11 mouse cellular contexts compared by ENCODE assay signal in genomic region chr4:129241898-129242297, GRCm38 (mm10). TPM values are rescaled to one million over a fixed set of nuclear protein-coding genes. Genes with fewer than 3 reads are reported as not detected.
DNase-seq lines count a peak whose midpoint lies in the region; ATAC-seq lines count a peak whose summit lies in the region.
"Had no signal": no experiment of that assay in that cellular context is flagged by ENCODE, and none has a peak within 500 bp of the region (broad histone marks: within the 10 kb centered on the region; RNA-seq: fewer than 3 reads in every experiment).

No protein-coding gene starts in this region.

- ATAC-seq in midbrain, embryonic 12.5 days (ENCODE audit: low FRiP score, low read depth), result no peak
- no peak for ATAC-seq in midbrain, embryonic 15.5 days (replicated peaks)
- ATAC-seq in embryonic facial prominence, embryonic 15.5 days (ENCODE audit: insufficient number of reproducible peaks, low FRiP score, low TSS enrichment, low read depth), result 0 out of 2 replicates have a peak, but pooled peaks have one; percentile 8
- no peak for ATAC-seq in limb, embryonic 12.5 days (ENCODE audit: insufficient number of reproducible peaks, insufficient read depth, low FRiP score, low TSS enrichment, low read depth)
- ATAC-seq in erythroblast, adult 5-6 weeks (replicated peaks; ENCODE audit: low FRiP score, poor library complexity, severe bottlenecking), result no peak
- ATAC-seq: inflammation-experienced regulatory T-cells, adult 6 months had no signal

- H3K4me2 ChIP-seq in midbrain, embryonic 12.5 days (replicated peaks), result no peak overlapping the region
- H3K4me2 ChIP-seq in midbrain, embryonic 15.5 days, result no peak overlapping the region
- no peak overlapping the region for H3K4me2 ChIP-seq in embryonic facial prominence, embryonic 15.5 days (replicated peaks)
- H3K4me2 ChIP-seq in limb, embryonic 12.5 days, result peak overlapping the region; percentile 15; the same call in 1 of the 2 replicates
- H3K4me2 ChIP-seq: liver, embryonic 11.5 days; neural tube, embryonic 12.5 days had no signal

- no peaks in the 10 kb centered on the region for H3K9me3 ChIP-seq in midbrain, embryonic 12.5 days
- H3K9me3 ChIP-seq in midbrain, embryonic 15.5 days, result no peaks in the 10 kb centered on the region
- no peaks in the 10 kb centered on the region for H3K9me3 ChIP-seq in embryonic facial prominence, embryonic 15.5 days (replicated peaks)
- no peaks in the 10 kb centered on the region for H3K9me3 ChIP-seq in limb, embryonic 12.5 days
- H3K9me3 ChIP-seq: neural tube, embryonic 12.5 days had no signal

- 0 out of 2 replicates have a peak overlapping the region, but pooled peaks have one; percentile 34 for H3K9ac ChIP-seq in midbrain, embryonic 12.5 days (replicated peaks)
- H3K9ac ChIP-seq in midbrain, embryonic 15.5 days, result no peak overlapping the region
- H3K9ac ChIP-seq in embryonic facial prominence, embryonic 15.5 days, result no peak overlapping the region
- no peak overlapping the region; the same call in 1 of the 2 replicates for H3K9ac ChIP-seq in limb, embryonic 12.5 days (replicated peaks)

- no peak overlapping the region for H3K4me3 ChIP-seq in midbrain, embryonic 12.5 days
- H3K4me3 ChIP-seq in midbrain, embryonic 15.5 days, result no peak overlapping the region
- H3K4me3 ChIP-seq in embryonic facial prominence, embryonic 15.5 days (replicated peaks), result no peak overlapping the region
- H3K4me3 ChIP-seq in limb, embryonic 12.5 days (replicated peaks), result no peak overlapping the region
- H3K4me3 ChIP-seq: neural tube, embryonic 12.5 days had no signal

- no peak for DNase-seq in urinary bladder, postnatal 4 days (ENCODE audit: low spot score in 2 of 2)
- DNase-seq in liver, result no peak
- DNase-seq: lung, postnatal 4 days had no signal

- peaks cover 48% of the 10 kb centered on the region for H3K4me1 ChIP-seq in midbrain, embryonic 12.5 days
- peaks cover 32% of the 10 kb centered on the region for H3K4me1 ChIP-seq in midbrain, embryonic 15.5 days
- peaks cover 63% of the 10 kb centered on the region for H3K4me1 ChIP-seq in embryonic facial prominence, embryonic 15.5 days
- peaks cover 43% of the 10 kb centered on the region for H3K4me1 ChIP-seq in limb, embryonic 12.5 days (replicated peaks)

- no peaks in the 10 kb centered on the region for H3K36me3 ChIP-seq in midbrain, embryonic 12.5 days
- no peaks in the 10 kb centered on the region for H3K36me3 ChIP-seq in midbrain, embryonic 15.5 days (replicated peaks)
- no peaks in the 10 kb centered on the region for H3K36me3 ChIP-seq in embryonic facial prominence, embryonic 15.5 days
- no peaks in the 10 kb centered on the region for H3K36me3 ChIP-seq in limb, embryonic 12.5 days
- H3K36me3 ChIP-seq: neural tube, embryonic 12.5 days had no signal

- peaks cover 30% of the 10 kb centered on the region for H3K27me3 ChIP-seq in midbrain, embryonic 12.5 days
- peaks cover 3% of the 10 kb centered on the region for H3K27me3 ChIP-seq in midbrain, embryonic 15.5 days (replicated peaks)
- 0 out of 2 replicates have a peak, but pooled peaks cover 4% of the 10 kb centered on the region for H3K27me3 ChIP-seq in embryonic facial prominence, embryonic 15.5 days
- peaks cover 28% of the 10 kb centered on the region for H3K27me3 ChIP-seq in limb, embryonic 12.5 days

- 15% methylated on average over 6 of the region's 7 CpGs for WGBS in midbrain, embryonic 12.5 days
- WGBS in midbrain, embryonic 15.5 days, result 14% methylated on average over 7 of the region's 7 CpGs
- WGBS in embryonic facial prominence, embryonic 15.5 days, result 15% methylated on average over 7 of the region's 7 CpGs
- 24% methylated on average over 6 of the region's 7 CpGs for WGBS in limb, embryonic 12.5 days

- H3K27ac ChIP-seq in midbrain, embryonic 12.5 days (replicated peaks), result peak overlapping the region; percentile 49; the same call in 1 of the 2 replicates
- H3K27ac ChIP-seq in midbrain, embryonic 15.5 days, result no peak overlapping the region
- H3K27ac ChIP-seq in embryonic facial prominence, embryonic 15.5 days (replicated peaks), result peak overlapping the region; percentile 79
- peak overlapping the region; percentile 85 for H3K27ac ChIP-seq in limb, embryonic 12.5 days
- H3K27ac ChIP-seq: neural tube, embryonic 12.5 days had no signal

RNA-seq across cellular contexts. Expression of gene C77080, which starts 19.3 kb away (rescaled TPM):
- 5.2 and 6.3 TPM in 2 replicates for polyA plus RNA-seq in midbrain, embryonic 12.5 days (2016; fragmentation: Nextera tagmentation; extraction: Ambion mirVana)
- 9.4 and 9.7 TPM in 2 replicates for polyA plus RNA-seq in midbrain, embryonic 15.5 days (2015; fragmentation: Nextera tagmentation; extraction: Ambion mirVana)
- 8.9 and 10.0 TPM in 2 replicates for polyA plus RNA-seq in embryonic facial prominence, embryonic 15.5 days (2015; fragmentation: Nextera tagmentation; extraction: Ambion mirVana)
- polyA plus RNA-seq in limb, embryonic 12.5 days (2016; fragmentation: Nextera tagmentation; extraction: Ambion mirVana), result 4.6 and 5.1 TPM in 2 replicates
- total RNA-seq in erythroblast, adult 5-6 weeks (2015; ENCODE audit: low replicate concordance), result not detected in 2 replicates
- not detected in 2 replicates for total RNA-seq in erythroblast, adult 5-6 weeks (2017; ENCODE audit: low replicate concordance)

RNA-seq across cellular contexts. Expression of gene Sync, which starts 45.5 kb away (rescaled TPM):
- polyA plus RNA-seq in midbrain, embryonic 12.5 days (2016; fragmentation: Nextera tagmentation; extraction: Ambion mirVana), result 0.62 and 0.66 TPM in 2 replicates
- polyA plus RNA-seq in midbrain, embryonic 15.5 days (2015; fragmentation: Nextera tagmentation; extraction: Ambion mirVana), result 0.50 and 0.86 TPM in 2 replicates
- 4.9 and 6.9 TPM in 2 replicates for polyA plus RNA-seq in embryonic facial prominence, embryonic 15.5 days (2015; fragmentation: Nextera tagmentation; extraction: Ambion mirVana)
- 1.2 and 1.9 TPM in 2 replicates for polyA plus RNA-seq in limb, embryonic 12.5 days (2016; fragmentation: Nextera tagmentation; extraction: Ambion mirVana)
- not detected in 2 replicates for total RNA-seq in erythroblast, adult 5-6 weeks (2015; ENCODE audit: low replicate concordance)
- 0.56 TPM in 1 of 2 replicates, not detected in the other for total RNA-seq in erythroblast, adult 5-6 weeks (2017; ENCODE audit: low replicate concordance)

RNA-seq across cellular contexts. Expression of gene Yars, which starts 52.3 kb away (rescaled TPM):
- polyA plus RNA-seq in midbrain, embryonic 12.5 days (2016; fragmentation: Nextera tagmentation; extraction: Ambion mirVana), result 104 and 108 TPM in 2 replicates
- 114 and 116 TPM in 2 replicates for polyA plus RNA-seq in midbrain, embryonic 15.5 days (2015; fragmentation: Nextera tagmentation; extraction: Ambion mirVana)
- 75.5 and 83.2 TPM in 2 replicates for polyA plus RNA-seq in embryonic facial prominence, embryonic 15.5 days (2015; fragmentation: Nextera tagmentation; extraction: Ambion mirVana)
- 78.7 and 80.2 TPM in 2 replicates for polyA plus RNA-seq in limb, embryonic 12.5 days (2016; fragmentation: Nextera tagmentation; extraction: Ambion mirVana)
- total RNA-seq in erythroblast, adult 5-6 weeks (2015; ENCODE audit: low replicate concordance), result 4.2 and 11.3 TPM in 2 replicates
- 10.7 and 34.0 TPM in 2 replicates for total RNA-seq in erythroblast, adult 5-6 weeks (2017; ENCODE audit: low replicate concordance)

RNA-seq across cellular contexts. Expression of gene S100pbp, which starts 52.4 kb away (rescaled TPM):
- 28.4 and 31.3 TPM in 2 replicates for polyA plus RNA-seq in midbrain, embryonic 12.5 days (2016; fragmentation: Nextera tagmentation; extraction: Ambion mirVana)
- polyA plus RNA-seq in midbrain, embryonic 15.5 days (2015; fragmentation: Nextera tagmentation; extraction: Ambion mirVana), result 21.8 and 24.4 TPM in 2 replicates
- polyA plus RNA-seq in embryonic facial prominence, embryonic 15.5 days (2015; fragmentation: Nextera tagmentation; extraction: Ambion mirVana), result 17.8 and 18.5 TPM in 2 replicates
- 31.2 and 32.7 TPM in 2 replicates for polyA plus RNA-seq in limb, embryonic 12.5 days (2016; fragmentation: Nextera tagmentation; extraction: Ambion mirVana)
- total RNA-seq in erythroblast, adult 5-6 weeks (2015; ENCODE audit: low replicate concordance), result 12.7 and 13.6 TPM in 2 replicates
- 7.5 and 8.7 TPM in 2 replicates for total RNA-seq in erythroblast, adult 5-6 weeks (2017; ENCODE audit: low replicate concordance)
